Mouse (Mus musculus): ENCODE measurements around the gene Olfr697. TPM values are rescaled to one million over a fixed set of nuclear protein-coding genes. Genes with fewer than 3 reads are reported as not detected.

The Olfr697 gene
- polyA plus RNA-seq, 1 experiment, result not detected

Other genes with a start within 250 kb of the Olfr697 start
- not detected in 2 replicates for gene Olfr693, start 61.9 kb downstream of the Olfr697 start, polyA plus RNA-seq (2012; ENCODE audit: insufficient read depth, insufficient read length, missing spikeins)
- gene Olfr694, start 50.6 kb downstream of the Olfr697 start, polyA plus RNA-seq (2012; ENCODE audit: insufficient read depth, insufficient read length, missing spikeins), result not detected in 2 replicates
- gene Olfr695, start 26.0 kb downstream of the Olfr697 start, polyA plus RNA-seq (2012; ENCODE audit: insufficient read depth, insufficient read length, missing spikeins), result not detected in 2 replicates
- gene Olfr698, start 13.0 kb upstream of the Olfr697 start, polyA plus RNA-seq (2012; ENCODE audit: insufficient read depth, insufficient read length, missing spikeins), result not detected in 2 replicates
- not detected in 2 replicates for gene Olfr699, start 50.8 kb upstream of the Olfr697 start, polyA plus RNA-seq (2012; ENCODE audit: insufficient read depth, insufficient read length, missing spikeins)
- not detected in 2 replicates for gene Olfr700, start 66.4 kb upstream of the Olfr697 start, polyA plus RNA-seq (2012; ENCODE audit: insufficient read depth, insufficient read length, missing spikeins)
- not detected in 2 replicates for gene Olfr701, start 71.7 kb upstream of the Olfr697 start, polyA plus RNA-seq (2012; ENCODE audit: insufficient read depth, insufficient read length, missing spikeins)
- not detected in 2 replicates for gene Olfr702, start 91.5 kb upstream of the Olfr697 start, polyA plus RNA-seq (2012; ENCODE audit: insufficient read depth, insufficient read length, missing spikeins)
- gene Olfr703, start 100.9 kb upstream of the Olfr697 start, polyA plus RNA-seq (2012; ENCODE audit: insufficient read depth, insufficient read length, missing spikeins), result not detected in 2 replicates
- gene Olfr704, start 120.7 kb upstream of the Olfr697 start, polyA plus RNA-seq (2012; ENCODE audit: insufficient read depth, insufficient read length, missing spikeins), result not detected in 2 replicates
- not detected in 2 replicates for gene Olfr705, start 134.4 kb upstream of the Olfr697 start, polyA plus RNA-seq (2012; ENCODE audit: insufficient read depth, insufficient read length, missing spikeins)
- not detected in 2 replicates for gene Olfr706, start 145.7 kb upstream of the Olfr697 start, polyA plus RNA-seq (2012; ENCODE audit: insufficient read depth, insufficient read length, missing spikeins)
- gene Olfr707, start 158.8 kb upstream of the Olfr697 start, polyA plus RNA-seq (2012; ENCODE audit: insufficient read depth, insufficient read length, missing spikeins), result not detected in 2 replicates
- gene Olfr1532-ps1, start 165.6 kb upstream of the Olfr697 start, polyA plus RNA-seq (2012; ENCODE audit: insufficient read depth, insufficient read length, missing spikeins), result not detected in 2 replicates
- not detected in 2 replicates for gene Olfr709-ps1, start 189.8 kb upstream of the Olfr697 start, polyA plus RNA-seq (2012; ENCODE audit: insufficient read depth, insufficient read length, missing spikeins)
- gene Olfr710, start 205.9 kb upstream of the Olfr697 start, polyA plus RNA-seq (2012; ENCODE audit: insufficient read depth, insufficient read length, missing spikeins), result not detected in 2 replicates
- not detected in 2 replicates for gene Olfr6, start 221.5 kb upstream of the Olfr697 start, polyA plus RNA-seq (2012; ENCODE audit: insufficient read depth, insufficient read length, missing spikeins)
- gene Olfr711, start 233.0 kb upstream of the Olfr697 start, polyA plus RNA-seq (2012; ENCODE audit: insufficient read depth, insufficient read length, missing spikeins), result not detected in 2 replicates

Measured in brown adipose tissue, adult 24 weeks (tissue).